Mouse (Mus musculus): ENCODE results near the gene Tnpo1. TPM values are rescaled to one million over a fixed set of nuclear protein-coding genes. Genes with fewer than 3 reads are reported as not detected.
A peak's percentile ranks its signal among the peaks of the same experiment; 100 is the strongest.

The Tnpo1 gene
- total RNA-seq, 2 experiments from 2014 or later = 95.4 to 97.2 TPM

DNA sequence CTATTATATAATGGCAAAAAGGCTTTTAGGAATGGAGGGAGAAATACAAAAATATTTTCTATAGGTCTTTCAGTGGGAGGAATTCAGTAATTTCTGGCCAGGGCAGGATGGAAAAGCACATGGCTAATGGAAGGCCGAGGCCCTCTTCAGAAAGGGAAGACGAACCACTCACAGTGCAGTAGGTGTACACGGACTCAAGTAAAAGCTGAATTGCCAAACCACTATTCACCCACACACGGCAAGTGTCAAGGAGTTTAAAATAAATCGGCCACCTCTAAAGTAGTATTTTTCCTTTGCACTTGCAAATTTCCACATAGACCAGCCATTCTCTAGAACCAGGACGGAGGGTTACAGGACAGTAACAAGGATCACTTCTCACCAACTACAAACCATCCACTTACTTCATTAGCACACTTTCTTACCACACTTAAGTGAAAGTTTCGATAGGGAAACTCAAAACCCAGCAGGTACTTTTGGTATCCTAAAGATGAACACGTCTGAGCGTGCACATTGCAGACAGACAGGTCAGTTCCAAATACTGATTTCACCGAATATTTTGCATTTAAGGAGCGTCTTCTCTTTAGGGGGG, 1.2 kb downstream of the Tnpo1 start:
- no peak for DNase-seq

DNA sequence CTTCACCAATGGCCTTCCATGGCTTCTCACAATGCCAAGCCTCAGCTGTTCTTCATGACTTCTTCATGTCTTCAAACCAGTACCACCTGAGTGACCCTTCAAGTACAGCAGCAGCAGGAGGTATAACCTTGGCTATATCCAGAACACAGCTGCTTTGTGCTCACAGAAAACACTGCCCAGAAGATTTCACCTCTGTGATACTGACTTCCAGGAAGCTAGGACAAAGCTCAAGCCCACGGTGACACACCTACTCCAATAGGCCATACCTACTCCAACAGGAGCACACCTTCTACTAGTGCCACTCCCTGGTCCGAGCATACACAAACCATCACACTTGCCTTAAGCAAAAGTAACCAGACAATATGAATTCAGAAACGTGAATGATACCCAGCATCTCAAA, 3.4 kb downstream of the Tnpo1 start:
- no peak for DNase-seq

DNA sequence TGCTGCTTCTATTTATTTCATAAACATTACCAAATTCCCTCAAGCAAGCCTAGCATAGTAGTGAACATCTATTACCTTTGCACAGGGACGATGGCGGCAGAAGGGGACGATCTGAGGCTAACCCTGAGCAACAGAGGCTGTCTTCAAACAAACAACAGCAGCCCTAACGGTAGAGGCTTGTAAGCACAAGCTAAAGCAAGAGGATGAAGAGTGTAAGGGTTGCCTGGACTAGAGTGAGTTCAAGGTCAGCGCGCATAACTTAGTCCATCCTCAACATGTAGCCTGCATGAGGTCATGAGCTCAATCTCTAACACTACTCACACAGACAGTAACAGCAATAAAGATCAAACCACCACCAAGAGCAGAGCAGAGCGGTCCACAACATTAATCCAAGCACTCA, 4.9 kb downstream of the Tnpo1 start:
- no peak for DNase-seq

DNA sequence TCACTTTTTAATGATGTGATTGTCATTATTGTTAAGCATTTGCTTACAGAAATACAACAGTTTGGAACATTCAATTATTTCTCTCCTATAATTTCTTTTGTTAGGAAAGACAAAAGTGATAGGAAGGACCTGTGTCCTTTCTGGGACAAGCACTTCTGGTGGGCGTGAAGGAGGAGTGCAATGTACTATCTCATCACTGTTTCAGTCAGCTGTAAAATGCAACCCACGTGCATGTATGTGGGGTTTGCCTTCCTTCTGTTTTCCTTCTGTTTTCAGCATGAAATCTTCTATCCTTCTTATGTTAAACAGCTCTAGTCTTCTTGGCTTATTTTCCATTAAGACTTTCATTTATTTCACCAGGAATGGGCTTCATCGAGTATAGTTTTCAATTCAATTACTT, 5.9 kb downstream of the Tnpo1 start:
- no peak for DNase-seq

DNA sequence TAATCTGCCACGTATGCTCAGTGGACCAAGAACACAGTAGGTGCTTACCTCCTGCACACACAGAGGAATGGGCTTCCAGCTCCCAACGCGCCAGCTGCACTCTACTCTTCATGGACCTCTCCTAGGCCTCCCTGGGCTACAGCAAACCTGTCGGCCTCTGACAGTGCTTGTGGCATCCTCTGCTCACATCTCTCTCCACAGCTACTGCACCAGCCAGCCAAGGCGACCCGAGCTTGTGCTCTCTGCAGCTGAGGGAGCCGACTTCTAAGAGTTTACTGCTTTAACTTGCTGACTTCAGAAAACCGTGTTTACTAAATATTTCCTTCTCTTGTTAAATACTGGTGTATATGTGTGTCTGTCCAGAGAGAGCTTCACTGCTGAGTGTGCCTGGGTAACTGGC, 6.5 kb downstream of the Tnpo1 start:
- DNase-seq = no peak

DNA sequence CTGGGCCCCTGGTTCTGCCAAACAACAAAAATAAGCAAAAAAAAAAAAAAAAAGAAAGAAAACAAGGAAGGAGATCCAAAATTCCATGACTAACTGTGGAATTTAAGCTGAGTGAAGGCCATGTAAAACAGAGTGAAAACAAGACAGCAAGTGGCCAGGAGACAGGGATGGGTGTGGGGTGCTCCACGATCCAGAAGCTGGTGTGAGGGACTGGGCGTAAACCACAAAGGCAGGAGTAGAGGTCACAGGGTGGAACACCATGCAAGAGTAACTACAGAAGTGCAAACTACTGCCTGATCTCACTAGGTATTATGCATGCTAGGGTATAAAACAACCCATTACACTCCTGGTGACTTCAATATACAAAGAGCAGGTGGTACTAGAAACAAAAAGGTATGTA, 8.3 kb downstream of the Tnpo1 start:
- DNase-seq = no peak

DNA sequence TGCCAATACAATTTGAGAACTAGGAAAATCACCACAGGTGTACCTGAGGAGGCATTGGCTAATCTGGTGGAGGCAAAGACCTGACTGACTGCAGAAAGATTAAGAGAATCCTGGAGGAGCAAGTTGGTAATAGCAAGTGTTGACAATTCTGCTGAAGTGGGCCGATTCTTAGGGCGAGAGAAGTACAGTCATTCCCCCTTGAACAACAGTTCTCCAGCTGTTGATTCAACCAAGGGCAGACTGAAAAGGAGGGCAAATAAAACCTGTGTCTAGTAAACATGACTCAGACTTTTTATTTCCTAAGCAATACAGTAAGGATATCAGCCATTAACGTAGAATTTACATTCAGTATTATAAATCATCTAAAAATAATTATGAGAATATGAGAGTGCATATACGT, 10.6 kb downstream of the Tnpo1 start:
- DNase-seq = no peak

DNA sequence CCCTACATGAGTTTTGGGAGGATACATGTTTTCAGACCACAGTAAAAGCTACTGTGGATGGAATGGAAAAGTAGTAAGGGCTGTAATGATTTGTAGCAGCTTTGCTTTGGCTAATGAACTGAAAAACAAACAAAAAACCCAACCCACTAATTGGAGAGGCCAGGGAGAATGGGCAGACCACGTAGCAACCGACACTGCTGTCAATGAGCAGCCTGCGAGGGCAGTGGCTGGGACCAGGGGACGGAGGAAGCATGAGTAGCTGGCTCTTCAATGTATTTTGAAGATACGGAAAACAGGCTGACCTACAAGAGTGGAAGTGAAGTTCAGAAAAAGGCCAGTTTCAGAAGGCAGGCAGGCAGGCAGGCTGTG, 11.4 kb downstream of the Tnpo1 start:
- DNase-seq = no peak

DNA sequence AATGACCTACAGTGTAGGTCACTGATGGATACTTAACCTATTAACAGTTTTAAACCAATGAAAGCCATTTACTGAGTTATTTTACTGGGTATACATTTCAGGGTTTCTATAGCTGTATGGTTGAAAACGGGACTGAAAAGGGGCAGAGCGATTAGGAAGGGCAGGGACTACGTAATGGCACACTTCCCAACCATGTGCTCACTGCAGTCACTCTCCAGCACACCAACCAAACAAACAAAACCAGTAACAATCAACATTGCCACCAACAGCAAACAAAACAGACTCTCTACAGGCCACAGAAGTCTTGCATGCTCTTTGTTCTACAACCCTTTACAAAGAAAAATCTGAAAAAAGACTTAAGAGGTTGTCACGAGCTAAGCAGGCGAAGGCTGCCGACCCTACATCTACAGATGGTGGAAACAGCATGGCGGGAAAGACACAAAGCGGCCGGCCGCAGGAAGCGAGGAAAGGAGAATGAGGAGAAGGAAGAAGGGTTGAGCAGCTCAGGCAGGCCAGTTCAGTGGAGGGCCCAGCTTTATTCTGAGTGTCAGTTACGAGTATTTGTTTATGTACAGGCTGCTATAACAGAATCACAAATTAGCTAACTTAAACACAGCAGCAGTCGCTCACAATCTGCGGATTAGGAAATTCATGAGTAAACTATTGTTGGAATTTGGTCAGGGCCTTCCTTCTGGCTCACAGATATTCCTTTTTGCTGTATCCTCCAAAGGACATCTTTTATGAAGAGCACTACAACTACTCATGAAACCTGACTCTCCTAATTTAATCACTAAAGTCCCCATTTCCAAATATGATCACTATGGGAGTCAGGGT, 12.0 kb downstream of the Tnpo1 start:
- no peak for DNase-seq

DNA sequence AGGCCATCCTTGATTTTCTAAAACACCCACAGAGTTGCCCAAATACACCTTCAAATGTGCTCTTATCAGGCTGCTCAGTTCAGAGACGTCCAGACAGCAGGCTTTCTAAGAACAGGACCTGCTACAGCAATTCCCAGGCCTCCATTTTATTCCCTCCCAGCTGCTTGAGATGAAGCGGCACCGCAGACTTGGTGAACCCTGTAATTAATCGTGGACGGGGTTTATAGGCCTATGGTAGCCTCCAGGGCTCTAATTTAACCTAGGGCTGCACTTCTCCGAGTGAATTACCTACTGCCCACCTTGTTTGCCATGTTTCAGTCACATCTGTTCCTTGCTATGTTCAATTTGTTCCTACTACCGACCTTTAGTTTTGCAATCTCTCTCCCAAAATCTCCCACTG, 13.0 kb downstream of the Tnpo1 start:
- DNase-seq = no peak

DNA sequence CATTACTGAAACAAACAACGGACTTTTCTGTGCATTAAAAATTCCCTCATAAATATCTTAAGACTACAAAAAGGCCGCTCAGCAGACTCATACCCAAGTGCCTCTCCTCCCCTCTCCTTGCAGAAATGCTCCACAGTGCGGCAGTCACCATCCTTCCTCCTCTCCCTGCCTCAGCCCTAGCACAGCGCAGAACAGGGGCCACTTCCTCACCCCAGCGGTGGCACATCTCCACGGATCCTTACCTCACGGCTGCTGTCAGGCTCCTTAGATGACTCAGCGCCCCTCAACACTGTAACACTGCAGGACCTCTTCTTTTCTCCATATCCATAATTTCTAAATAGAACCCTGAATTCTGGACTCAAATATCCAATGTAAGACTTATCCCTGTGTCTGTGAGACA, 13.6 kb downstream of the Tnpo1 start:
- DNase-seq = no peak

DNA sequence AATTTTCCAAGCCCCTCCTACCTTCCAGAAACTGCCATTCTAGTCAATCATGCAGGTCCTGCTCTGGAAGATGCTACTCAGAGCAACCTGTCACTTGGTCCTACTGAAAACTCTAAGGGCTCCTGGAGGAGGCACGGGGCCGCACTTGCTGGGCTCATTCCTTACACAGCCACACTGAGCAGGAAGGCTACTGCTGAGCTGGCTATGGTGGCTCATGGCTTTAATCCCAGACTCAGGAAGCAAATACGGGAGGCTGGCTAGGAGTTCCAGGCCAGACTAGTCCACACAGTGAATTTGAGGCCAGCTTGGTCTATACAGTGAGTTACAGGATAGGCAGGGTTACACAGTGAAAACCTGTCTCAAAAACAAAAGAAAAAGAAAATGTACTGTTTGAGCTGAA, 15.4 kb downstream of the Tnpo1 start:
- no peak for DNase-seq

DNA sequence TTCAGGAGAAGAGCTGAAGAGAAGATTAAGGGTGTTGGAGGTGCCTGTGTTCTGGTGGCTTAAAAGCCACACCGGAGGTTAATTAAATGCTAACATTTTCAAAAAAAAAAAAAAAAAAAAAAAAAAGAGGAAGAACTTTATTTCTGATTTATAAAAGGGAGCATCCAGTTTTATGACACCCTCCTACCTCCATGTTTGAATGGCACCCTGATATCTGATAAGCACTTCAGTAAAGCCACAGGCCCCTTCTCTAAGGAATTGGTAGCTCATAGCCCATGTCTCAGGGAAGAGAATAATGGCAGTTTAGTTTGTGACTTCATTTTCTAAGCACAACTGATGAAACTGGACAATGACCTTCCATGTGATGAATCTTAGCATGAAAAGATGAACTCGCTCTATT, 21.6 kb downstream of the Tnpo1 start:
- no peak for DNase-seq

DNA sequence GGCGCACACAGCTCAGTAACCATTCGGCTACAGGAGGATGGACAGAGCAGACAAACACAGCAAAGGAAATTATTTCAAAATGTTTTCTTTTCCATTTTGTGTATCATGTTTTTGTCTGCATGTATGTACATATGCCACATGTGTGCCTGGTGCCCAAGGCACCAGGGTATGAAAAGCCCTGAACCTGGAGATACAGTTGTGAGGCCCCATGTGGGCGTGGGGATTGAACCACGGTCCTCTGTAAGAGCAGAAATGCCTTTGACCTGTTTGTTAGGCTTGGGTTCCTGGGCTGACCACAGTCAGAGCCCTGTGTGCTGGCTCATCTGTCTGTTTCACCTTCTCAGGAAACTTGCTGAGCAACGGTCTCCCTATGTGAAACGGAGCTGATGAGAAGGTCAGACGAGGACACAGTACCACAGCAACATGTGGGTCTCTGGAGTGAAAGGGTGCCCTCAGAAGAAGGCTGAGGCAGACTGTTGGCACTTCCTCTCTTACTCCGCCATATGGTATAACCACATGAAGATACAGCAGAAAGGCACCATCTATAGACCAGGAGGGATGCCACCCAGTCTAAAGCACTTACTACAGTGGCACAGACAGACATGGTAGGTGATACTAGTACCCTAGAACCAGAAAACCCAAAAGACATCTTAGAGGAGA, 23.7 kb downstream of the Tnpo1 start:
- DNase-seq = no peak

DNA sequence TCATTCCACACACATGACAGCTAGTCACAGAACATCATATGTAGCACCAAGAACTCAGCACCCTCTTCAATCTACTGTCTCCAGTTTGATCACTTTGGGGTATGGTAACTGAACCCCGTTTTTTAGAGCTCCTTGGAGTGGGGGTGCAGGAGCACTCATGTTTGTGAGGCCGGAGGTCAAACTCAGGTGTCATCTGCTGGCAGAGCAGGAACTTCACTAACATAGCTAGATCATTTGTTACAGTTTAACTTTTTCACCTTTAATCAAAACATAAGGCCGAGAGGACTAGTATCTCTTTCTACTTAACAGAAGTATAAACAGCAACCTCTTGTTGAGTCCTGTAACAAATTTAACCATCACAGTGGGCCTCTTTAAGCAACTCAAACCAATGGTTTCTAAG, 26.6 kb downstream of the Tnpo1 start:
- DNase-seq = no peak

DNA sequence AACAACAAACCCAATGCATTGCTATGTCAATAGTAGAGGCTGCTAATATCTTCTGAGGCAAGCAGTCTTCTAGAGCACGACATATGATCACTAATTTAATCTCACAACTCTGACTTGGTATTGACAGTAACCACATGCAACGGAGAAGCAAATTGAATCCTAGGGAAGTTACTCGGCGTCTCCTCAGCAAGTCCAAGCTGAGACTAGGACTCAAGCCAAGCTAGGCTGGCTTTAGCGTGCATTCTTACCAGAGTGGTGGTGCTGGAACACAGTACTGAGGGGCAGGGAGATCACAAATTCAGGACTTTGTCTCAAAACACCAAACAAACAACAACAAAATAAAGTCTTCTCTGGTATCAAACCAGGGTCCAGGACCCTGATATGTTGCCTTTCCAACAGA, 28.6 kb downstream of the Tnpo1 start:
- DNase-seq = no peak

DNA sequence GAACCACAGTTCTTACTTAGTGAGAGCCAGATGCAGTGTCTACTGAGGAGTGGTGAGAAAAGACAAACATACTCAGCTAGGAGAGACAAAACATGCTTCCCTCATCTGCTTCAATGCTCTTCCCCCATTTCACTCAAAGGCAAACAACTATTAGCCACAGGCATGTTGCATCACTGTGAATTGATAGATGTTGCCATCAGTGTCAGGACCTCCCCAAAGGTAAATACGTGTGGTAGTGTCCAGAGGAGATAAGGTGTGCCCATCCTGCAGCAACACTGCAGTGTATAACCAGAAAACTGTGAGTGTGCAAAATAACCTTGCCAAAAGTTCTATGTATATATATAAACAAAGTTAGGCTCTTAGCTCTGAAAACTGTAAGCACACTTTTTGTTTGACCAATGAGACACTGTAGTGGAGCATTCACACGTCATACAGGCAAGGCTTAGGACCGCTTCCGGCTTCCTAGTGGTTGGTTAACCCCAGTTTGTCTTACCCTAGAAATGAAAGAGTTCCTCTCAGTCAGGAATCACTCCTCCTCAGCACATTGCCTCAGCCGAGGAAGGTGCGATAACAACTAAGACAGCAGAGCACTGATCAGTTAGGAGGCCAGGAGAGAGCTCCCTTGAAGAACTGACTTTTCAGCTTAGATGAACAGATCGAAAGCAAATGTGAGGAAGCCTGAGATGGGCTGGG, 29.6 kb downstream of the Tnpo1 start:
- DNase-seq = no peak

DNA sequence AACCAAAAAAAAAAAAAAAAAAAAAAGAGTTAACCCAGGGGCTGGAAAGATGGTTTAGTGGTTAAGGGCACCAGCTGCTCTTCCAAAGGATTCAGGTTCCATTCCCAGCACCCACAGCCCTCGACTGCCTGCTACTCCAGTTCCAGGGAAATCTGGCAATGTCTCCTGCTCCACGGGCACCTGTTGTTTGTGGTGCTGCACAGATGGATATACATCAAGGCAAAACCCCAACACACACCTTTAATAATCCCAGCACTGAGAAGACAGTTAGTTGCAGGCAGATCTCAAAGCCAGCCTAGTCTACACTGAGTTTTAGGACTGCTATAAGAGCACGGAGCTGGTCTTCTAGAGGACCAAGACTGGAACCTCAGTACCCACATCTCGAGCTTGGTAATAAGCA, 30.2 kb downstream of the Tnpo1 start:
- no peak for DNase-seq

DNA sequence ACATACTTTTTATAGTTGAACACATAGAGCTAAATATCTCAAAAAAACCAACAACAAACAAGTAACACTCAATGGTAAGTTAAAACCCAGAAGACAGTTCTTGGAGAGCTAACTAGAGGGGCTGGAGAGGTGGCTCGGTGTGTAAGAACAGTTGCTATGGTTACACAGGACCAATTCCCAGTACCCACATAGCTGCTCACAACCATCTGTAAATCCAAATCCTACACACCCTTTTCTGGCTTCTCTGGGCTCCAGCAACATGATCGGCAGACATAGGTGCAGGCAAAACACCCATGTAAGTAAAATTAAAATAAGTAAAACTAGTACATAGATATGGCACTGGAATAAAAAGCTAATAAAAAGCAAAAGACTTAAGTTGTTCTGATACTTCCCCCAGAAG, 31.3 kb downstream of the Tnpo1 start:
- DNase-seq = no peak

DNA sequence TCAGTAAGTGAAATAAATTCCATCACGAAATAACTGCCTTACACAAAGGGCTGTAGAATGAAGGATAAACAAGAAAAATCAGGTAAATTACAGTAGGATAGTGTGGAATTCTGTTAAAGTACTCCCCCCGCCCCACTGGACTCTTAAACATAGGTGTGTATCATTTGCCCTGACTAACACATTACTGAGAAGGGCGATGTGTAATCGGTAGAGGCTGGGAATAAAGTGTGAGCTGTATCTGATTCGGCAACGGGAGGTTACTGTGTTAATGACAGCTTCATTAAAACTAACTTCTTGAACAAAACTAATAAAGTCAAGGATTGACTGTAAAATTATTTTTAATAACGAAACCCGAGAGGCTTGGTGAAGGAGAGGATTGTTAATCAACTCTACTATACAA, 34.7 kb downstream of the Tnpo1 start:
- DNase-seq = no peak

DNA sequence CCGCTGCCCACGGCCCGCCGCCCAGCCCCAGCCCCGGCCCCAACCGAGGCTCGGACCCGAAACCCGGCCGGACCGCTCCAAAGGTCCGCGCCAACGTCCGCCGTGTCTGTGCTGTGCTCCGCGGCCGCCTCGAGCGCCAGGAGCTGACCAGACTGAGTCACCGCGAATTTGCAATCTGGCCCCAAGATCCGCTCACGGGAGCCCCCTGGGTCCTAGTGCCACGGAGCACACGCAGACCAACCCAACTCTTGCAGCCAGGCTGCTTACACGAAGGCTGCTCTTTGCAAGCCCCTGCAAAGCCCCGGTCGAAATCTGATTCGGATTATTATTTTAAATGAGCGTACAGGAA, 35.3 kb downstream of the Tnpo1 start:
- DNase-seq = peak; percentile 85

DNA sequence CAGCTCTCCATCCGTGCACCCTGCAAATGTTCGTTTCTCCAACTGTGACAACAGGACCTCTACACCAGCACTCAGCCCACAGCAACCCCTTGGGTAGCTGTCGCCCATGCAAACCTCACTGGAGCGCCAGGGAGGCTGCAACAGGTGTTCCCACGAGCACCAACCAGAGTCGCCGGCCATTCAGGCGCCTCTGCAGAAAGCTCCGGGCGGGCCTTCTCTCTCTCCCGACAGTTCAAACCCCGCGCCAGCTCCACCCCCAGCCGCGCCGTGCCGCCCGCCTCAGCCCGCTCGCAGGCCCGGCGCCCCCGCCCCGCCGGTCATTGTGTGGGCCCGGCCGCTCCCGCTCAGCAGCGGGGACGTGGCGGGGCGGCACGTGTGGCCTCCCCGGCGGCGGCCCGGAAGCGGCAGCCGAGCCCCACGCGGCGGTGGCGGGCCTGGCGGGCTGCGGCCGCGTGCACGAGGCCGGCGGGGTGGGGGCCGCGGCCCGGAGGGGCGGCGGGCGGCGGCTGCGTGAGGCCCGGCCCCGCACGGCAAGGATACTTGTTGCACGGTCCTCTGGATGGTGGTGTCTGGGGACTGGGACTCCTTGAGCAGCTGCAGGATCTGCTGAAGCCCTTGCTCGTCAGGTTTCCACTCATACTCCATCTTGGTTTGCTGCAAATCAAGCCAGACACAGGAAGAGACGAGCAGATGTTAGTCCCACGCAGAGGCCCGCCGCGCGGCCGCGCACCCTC, 35.9 kb downstream of the Tnpo1 start:
- DNase-seq = peak; percentile 69

DNA sequence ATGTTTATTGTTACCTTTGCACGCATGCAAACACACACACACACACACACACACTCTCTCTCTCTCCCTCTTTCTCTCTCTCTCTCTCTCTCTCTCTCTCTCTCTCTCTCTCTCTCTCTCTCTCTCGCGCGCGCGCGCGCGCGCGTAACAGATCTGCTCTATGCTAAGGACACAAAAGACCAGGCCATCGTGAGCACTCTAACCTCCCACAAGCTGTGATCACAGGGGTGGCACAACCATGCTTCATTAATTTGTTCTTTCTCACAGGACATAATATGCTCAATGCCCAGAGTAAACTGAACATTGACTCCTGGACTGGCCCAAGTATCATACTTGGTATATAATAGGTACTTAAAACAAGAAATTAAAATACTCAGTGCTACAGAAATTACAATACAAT, 37.0 kb downstream of the Tnpo1 start:
- no peak for DNase-seq
